Mouse (Mus musculus) Muller cell, postnatal 12 days (primary cell): ENCODE measurements at regions not wholly inside any gene's neighbourhood (a gene's known extent, or its start where the extent isn't known, plus 50 kb on each side); places are given as distances from the start of the nearest gene placed in this dataset.
"Not testable (repeated sequence)": the region's sequence is repeated elsewhere in the genome, so short reads cannot be mapped to it uniquely, and the experiment has no call there.

Experiments used
- DNase-seq: peaks from one replicate; pipeline ENCODE4 v3.0.0-alpha.2; 2015; ENCODE audit errors: inconsistent ontology term

- DNase-seq = no peak
Observed at GRCm38 (mm10) chr12:9655794-9656193, 85.9 kb downstream of the Osr1 start.

- no peak for DNase-seq
Observed at GRCm38 (mm10) chr12:9656324-9656723, 86.4 kb downstream of the Osr1 start.

GRCm38 (mm10) chr12:9657199-9657766, 87.4 kb downstream of the Osr1 start:
- DNase-seq = peak; percentile 3

DNA sequence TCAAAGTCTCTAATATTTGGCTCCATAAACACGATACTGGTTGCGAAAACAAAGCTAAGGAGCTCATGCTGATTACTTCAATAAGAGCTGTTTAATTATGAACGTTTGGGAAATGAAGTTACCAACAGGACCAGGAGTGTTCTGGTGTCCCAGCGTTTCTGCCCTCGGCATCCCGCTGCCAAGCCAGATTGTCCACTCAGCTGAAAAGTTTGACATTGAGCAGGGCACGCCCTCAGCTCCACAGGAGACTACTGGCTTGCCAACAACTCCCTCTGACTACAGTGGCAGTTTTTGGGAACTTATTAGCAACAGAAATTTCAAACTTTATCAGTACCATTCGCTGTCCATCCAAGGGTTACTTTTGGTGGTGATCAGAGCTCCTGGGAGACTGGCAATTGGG, 87.9 kb downstream of the Osr1 start:
- DNase-seq = peak; percentile 30

DNA sequence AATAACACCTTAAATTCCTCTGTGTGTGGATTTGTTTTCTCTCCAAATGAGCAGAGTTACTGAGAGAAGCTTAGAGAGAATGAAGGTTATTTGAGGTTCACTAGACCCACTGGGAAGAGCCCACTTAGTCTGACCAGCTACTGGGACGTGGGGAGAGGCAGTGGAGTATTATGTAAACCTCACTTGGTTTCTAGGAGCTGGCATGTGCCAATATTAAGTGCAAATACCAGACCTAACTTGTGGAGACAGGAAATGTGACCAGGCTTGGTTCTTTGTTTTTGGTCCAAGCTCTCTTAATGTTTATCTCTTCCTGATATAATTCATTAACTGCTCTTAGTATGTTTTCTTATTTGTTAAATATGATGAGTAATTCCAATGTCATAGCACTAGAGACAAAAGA, 90.4 kb downstream of the Osr1 start:
- no peak for DNase-seq

GRCm38 (mm10) chr12:9688776-9689175, 118.9 kb downstream of the Osr1 start:
- DNase-seq = peak; percentile 3

DNA sequence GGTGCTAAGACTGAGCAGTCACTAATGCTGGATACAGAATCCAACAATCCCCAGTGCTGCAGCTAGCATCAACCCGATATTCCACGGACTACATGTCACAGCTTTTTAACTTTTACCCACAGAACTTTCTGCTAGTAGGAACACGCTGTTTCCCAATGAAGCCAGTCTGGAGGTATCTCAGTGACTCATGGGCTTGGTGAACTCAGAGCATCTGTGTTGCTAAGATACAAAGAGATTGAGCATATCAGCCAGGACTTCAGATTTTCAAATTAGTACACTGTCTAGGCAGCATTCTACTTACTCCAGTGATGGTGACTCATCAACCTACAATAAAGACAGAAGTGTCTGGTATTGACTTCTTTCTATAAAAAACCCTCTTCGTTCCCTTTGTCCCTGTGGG, 119.6 kb downstream of the Osr1 start:
- DNase-seq = peak; percentile 83

- DNase-seq = peak; percentile 62
Observed at GRCm38 (mm10) chr12:9732921-9733320, 163.0 kb downstream of the Osr1 start.

DNA sequence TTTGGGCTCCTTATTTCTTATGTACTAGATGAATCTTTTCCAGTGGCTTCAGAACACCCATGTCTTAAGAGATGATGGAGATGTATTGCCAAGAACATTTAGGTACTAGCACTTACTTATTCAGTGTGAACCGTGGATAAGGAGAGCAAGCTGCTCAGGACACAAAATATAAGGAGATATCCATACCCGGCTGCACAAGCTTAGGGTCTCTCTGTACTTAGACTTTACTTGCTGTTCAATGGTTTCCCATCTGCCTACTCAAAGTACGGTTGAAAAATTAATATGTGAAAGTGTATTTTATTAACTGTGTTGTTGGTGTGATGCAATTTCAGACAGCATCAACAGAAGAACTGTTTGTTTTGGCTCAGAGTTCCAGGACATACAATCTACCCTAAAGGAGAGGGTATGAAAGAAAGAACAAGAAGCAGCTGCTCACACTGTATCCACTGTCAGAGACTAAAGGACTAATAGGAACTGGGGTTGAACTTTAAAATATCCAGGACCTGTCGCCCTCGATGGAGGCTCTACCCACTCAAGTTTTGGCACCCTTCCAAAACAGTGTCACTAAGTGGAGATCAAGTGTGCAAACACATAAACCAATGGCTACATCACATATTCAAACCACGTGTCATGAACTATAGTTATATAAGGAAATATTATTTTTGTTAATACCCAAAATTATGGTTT, 174.9 kb downstream of the Osr1 start:
- no peak for DNase-seq

DNA sequence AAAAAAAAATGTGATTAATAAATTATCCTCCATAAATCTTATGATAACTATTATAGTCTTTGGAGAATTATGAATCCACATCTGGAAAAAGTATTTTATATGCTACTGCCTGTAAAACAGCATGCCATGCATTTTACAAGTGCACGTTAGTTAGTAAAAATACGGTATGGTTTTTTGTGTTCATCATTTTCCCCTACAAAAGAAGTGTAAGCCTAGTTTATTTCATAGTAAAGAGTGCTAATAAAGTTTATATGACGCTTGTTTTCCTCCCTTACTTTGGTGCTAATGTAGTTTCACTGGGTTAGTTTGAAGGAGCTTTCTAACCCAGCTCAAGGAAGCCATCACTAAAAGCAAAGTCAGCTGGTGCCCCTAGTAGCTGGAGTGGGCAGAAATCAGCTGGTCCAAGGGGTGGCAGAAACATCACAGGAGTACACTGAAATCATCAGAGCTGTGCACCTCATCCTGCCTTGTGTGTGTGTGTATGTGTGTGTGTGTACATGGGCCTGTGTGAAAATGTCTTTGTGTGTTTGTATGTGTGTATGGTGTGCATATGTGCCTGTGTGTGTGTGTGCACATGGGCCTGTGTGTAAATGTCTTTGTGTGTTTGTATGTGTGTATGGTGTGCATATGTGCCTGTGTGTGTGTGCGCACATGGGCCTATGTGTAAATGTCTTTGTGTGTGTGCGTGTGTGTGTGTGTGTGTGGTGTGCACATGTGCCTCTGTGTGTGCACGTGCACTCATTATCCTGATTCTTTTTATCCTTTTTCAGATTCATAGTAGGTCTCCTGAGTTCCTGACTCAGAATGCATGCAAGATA, 181.6 kb downstream of the Osr1 start:
- DNase-seq = no peak

DNA sequence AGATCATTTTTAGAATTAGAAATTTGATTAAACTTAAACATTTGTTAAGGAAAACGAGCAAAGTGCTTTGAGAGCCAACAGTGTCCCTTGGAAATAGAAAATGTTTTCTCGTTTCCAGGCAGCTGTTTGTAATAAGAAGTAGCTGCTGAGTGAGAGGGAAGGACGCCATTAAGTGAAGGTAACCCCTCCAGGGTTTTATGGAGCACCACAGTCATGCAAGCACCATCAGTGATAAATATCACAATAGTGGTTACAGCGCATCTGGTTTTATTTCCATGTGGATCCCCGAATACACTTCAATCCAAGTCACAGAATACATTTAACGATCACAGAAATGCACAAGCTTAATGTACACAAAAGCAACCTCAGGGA, 182.1 kb downstream of the Osr1 start:
- DNase-seq = no peak

- no peak for DNase-seq
Observed at GRCm38 (mm10) chr12:9756411-9756810, 186.5 kb downstream of the Osr1 start.

DNA sequence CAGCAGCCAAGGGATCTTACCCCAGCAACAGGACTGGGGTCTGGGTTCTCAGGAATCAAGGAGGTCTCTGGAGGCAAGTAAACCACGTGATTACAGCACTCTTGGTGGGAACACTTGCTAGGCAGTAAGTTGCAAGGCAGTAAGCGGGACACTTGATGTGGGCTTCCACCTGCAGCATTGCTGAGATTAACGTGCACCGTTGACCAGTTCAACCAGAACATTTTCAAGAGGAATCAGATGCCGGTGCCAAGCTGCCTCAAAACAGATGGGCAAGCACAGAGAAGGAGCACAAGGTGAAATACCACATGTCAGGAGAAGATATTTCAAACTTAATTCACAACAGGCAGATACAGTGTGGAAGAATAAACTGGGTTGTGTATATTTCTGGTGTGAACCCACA, 190.9 kb downstream of the Osr1 start:
- no peak for DNase-seq

DNA sequence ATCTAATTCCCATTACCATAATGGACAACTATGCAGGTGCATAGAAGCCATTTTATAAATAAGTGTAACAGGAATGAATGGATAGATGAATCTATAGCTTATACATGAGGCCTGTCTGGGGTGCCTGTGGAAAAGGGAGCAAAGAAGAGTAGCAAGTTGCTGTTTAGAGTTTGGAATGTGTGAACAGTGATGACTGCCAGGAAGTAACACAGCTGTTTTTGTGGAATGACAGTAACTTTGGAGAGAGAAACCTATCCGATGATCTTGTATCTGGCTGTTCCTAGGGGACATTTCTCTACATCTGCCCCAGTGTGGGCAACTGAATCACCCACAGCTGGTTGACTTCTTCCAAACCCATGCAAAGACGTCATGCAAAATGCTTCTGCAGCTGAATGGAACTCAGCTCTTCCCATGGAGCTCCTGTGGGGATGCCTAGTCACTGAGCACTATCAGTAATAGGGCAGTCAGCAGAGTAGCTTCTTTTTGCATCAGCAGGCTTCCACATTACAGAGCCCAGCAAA, 192.4 kb downstream of the Osr1 start:
- DNase-seq = not testable (repeated sequence)

- DNase-seq = peak; percentile 45
Observed at GRCm38 (mm10) chr12:9762842-9763241, 192.9 kb downstream of the Osr1 start.

DNA sequence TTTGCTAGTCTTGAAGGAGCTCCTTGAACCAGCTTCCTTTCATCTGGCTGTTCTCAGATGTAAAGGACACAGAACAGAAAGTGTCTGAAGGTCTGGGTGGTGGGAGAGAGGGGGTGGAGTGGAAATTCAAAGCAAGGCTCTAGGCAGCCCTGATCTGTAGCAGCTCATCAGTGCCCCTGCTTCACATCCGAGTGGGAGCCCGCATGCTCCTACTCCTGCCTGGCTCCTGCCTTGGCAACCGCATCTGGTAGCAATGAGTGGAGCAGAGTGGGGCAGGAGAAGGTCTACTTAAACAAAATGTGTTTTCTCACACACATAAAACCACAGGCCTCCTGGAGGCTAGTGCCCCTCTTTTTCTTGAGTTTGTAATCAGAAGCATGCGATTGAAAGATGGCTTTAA, 201.0 kb downstream of the Osr1 start:
- DNase-seq = no peak

- DNase-seq = no peak
Observed at GRCm38 (mm10) chr12:9772875-9773274, 203.0 kb downstream of the Osr1 start.

- no peak for DNase-seq
Observed at GRCm38 (mm10) chr12:9802284-9802683, 232.4 kb downstream of the Osr1 start.

DNA sequence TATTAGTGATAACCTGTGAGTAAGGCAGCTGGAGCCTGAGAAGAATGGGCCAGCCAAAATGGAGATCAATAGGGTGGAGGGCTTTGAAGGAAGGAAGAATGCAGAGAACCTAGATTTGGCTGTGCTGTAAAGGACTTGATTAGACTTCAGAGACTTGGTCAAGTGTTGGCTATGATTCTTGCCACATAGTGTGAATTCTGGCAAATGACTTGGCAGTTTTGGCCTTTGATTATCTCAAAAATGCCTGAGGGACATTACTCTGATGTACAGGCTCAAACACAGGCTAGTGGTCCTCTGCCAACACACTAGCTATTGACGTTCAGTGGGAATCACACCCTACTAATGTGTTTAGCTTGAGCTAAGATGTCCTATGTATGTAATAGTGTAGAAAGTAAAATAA, 237.5 kb downstream of the Osr1 start:
- DNase-seq = peak; percentile 50

- DNase-seq = no peak
Observed at GRCm38 (mm10) chr12:9833273-9833672, 263.4 kb downstream of the Osr1 start.

DNA sequence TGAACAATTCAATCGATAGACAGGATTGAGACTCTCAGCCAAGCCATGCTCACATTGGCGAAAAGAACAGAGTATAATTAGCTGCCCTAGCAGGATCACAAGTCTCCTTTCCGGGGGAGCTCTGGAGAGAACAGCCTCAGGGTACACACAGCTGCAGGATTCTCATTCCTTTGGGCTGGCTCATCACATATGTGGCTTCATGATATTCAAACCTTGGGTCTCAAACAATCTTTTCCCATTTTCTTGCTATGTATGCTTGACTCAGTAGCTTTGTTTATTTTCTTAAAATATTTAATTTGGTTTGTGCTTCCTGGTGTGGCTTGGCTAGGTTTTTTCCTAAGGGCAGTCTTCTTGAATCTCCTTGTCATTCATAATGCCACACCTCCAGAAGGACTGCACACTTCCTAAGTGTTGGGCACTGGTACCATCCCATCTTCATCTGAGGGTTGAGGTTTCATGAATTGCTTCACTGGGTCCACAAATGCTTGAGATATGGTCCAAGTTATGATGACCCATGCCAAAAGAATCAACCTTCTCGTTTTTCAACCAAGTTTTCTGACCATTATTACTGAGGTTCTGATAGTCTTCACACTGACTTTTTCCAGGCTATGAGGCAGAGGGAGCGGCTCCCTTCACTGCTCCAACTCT, 269.4 kb downstream of the Osr1 start:
- peak; percentile 79 for DNase-seq

DNA sequence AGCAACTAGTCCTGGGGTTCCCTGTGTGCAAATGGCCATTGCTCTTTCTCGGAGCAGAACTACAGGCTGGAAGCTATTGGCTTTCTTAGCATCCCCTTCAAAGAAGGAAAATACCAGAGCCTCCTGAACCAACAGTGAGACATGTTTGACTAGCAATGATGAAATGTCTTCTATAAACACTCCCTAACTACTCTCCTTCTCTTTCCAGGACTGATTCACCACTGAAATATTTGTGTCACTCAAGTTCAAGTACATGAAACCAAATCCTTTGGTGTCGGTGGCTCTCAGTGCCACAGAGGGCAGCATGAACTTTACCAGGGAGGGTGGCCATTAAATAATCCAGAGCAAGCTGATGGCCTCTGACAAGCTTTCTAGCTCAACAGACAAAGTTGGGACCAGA, 270.0 kb downstream of the Osr1 start:
- peak; percentile 87 for DNase-seq
